Mouse (Mus musculus) forebrain, embryonic 12.5 days (tissue): Measurements from ENCODE around the gene Gm49403. TPM values are rescaled to one million over a fixed set of nuclear protein-coding genes. Genes with fewer than 3 reads are reported as not detected.
"Not testable (repeated sequence)": the region's sequence is repeated elsewhere in the genome, so short reads cannot be mapped to it uniquely, and the experiment has no call there.

Experiments used
- ATAC-seq: fragments of 200-750 bp; cut with Nextera tagmentation; 2 replicates; pipeline ENCODE4 v1.8.0; 2017; ENCODE audit warnings: moderate TSS enrichment; ENCODE audit not compliant: low FRiP score
- H3K27ac ChIP-seq: fragments of 300-500 bp; sonication (generic); 2 replicates; pipeline ENCODE4 v1.5.1; 2016; ENCODE audit warnings: mild to moderate bottlenecking
- H3K27me3 ChIP-seq: fragments of 300-500 bp; sonication (generic); 2 replicates; pipeline ENCODE4 v1.6.1; 2016; ENCODE audit warnings: mild to moderate bottlenecking
- H3K36me3 ChIP-seq: fragments of 300-500 bp; sonication (generic); replicated peaks from 2 replicates; pipeline ENCODE4 v1.6.1; 2016; ENCODE audit warnings: mild to moderate bottlenecking
- H3K4me1 ChIP-seq: fragments of 300-500 bp; sonication (generic); 2 replicates; pipeline ENCODE4 v1.6.1; 2016
- H3K4me2 ChIP-seq: fragments of 300-500 bp; sonication (generic); 2 replicates; pipeline ENCODE4 v1.6.1; 2016; ENCODE audit warnings: mild to moderate bottlenecking, moderate library complexity
- H3K4me3 ChIP-seq: fragments of 300-500 bp; sonication (generic); replicated peaks from 2 replicates; pipeline ENCODE4 v1.5.1; 2016; ENCODE audit warnings: mild to moderate bottlenecking
- H3K9ac ChIP-seq: fragments of 300-500 bp; sonication (generic); 2 replicates; pipeline ENCODE4 v1.6.1; 2016; ENCODE audit warnings: mild to moderate bottlenecking
- H3K9me3 ChIP-seq: fragments of 300-500 bp; sonication (generic); 2 replicates; pipeline ENCODE4 v1.6.1; 2016
- WGBS: fragments of 180-500 bp; shearing (Covaris S2); methylation state at CpG from one replicate; pipeline ENCODE4 v1.1.7; 2016; 5-methylcytosine and 5-hydroxymethylcytosine counted together
- polyA plus RNA-seq: library from polyadenylated mRNA; unstranded; fragments of >200 nt; fragmentation: Nextera tagmentation; extraction: Ambion mirVana; gene quantifications from 2 replicates; pipeline ENCODE4 v1.2.1, GENCODE M21; 2016

The Gm49403 gene
- not detected in 2 replicates for polyA plus RNA-seq

DNA sequence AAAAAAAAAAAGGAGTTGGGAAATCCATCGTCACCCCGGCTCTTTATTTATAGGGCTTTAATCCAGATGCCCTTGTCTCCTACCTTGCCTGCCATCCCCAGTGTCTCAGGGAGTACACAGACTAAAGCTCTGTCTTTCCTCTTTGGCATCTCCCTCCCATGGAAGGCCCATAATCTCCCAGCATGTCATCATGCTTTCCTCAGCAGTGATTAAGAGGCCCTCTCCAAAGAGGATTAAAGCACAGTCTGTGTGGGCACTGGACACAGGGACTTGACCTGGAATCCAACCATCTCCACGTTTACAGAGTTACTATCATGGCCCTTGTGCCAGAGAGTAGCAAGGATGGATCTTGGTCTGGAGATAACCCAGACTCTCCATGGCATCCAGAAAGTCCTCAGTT, at the start of gene Gm49403, which contains the start of gene Lbhd1:
Gm49403 (plus strand) TSS at position 315 of the 400 bp plus-strand sequence.
Lbhd1 (plus strand) TSS at position 117 of the 400 bp plus-strand sequence.
- WGBS, result 73% methylated on average over 3 of the region's 3 CpGs

GRCm38 (mm10) chr19:8836327-8836726, 47.4 kb upstream of the Gm49403 start:
- ATAC-seq, H3K9ac ChIP-seq, H3K27me3 ChIP-seq, H3K4me3 ChIP-seq, H3K4me2 ChIP-seq, H3K9me3 ChIP-seq: not testable (repeated sequence)
- H3K4me1 ChIP-seq, result peaks cover 36% of the 10 kb centered on the region
- peak overlapping the region; percentile 97 for H3K27ac ChIP-seq
- 98% methylated on average over 10 of the region's 10 CpGs for WGBS
- H3K36me3 ChIP-seq, result peaks cover 44% of the 10 kb centered on the region

More for the DNA sequence above, at the start of gene Gm49403, which contains the start of gene Lbhd1:
- H3K36me3 ChIP-seq, result no peaks in the 10 kb centered on the region
- no peak within 1 kb of the TSS for H3K9ac ChIP-seq
- ATAC-seq, result no peak
- no peaks in the 10 kb centered on the region for H3K27me3 ChIP-seq
- H3K4me1 ChIP-seq, result peaks cover 21% of the 10 kb centered on the region
- no peak within 1 kb of the TSS for H3K27ac ChIP-seq
- H3K4me2 ChIP-seq, result no peak within 1 kb of the TSS
- no peaks in the 10 kb centered on the region for H3K9me3 ChIP-seq
- no peak within 1 kb of the TSS for H3K4me3 ChIP-seq

GRCm38 (mm10) chr19:8837251-8837791, 46.4 kb upstream of the Gm49403 start, which contains the start of gene Bscl2:
Gene Bscl2, plus strand, starts transcription at chr19:8837467.
- Histone ChIP-seq H3K9ac (peak within 1 kb of the TSS; percentile 70), H3K36me3 (peaks cover 34% of the 10 kb centered on the region), H3K4me1 (peaks cover 36% of the 10 kb centered on the region), H3K27me3 (no peaks in the 10 kb centered on the region), H3K4me2 (peak within 1 kb of the TSS; percentile 84), H3K9me3 (no peaks in the 10 kb centered on the region), H3K4me3 (peak within 1 kb of the TSS; percentile 47), H3K27ac (peak within 1 kb of the TSS; percentile 97)
- peak; percentile 74 for ATAC-seq
- under 1% methylated on average over 38 of the region's 38 CpGs for WGBS

DNA sequence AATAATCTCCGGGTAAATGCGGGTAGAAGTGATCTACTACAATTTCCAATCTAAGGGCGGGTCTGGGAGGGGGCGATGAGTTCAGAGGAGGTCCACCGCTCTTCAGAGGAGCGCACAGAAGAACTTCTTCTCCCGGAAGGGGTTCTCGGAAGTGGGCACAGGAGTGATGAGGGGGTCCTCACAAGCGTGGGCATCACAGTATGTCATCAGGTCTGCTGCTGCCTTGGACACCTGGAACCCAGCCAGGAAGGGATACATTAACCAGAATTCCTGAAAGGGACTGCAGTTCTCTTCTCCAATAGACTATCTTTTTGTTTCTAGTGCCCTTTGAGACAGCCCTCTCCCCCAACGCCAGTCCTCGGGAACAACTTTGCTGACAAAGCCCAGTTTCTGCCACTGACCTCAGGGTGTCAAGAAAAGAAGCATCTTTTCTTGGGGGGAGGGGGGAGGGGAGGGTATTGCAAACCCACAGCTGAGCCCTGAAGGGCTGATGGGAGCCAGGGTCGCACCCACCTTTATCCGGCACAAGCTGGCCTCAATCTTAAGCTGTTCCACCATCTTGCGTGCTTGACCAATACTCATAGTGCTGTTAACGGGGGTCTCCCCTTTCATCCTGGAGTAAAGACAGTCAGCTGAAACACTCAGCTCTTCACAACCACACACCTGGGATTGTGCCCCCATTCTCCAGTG, 45.5 kb upstream of the Gm49403 start:
- peak overlapping the region; percentile 70 for H3K9ac ChIP-seq
- ATAC-seq, result peak; percentile 10; the same call in 1 of the 2 replicates
- H3K9me3 ChIP-seq, result no peaks in the 10 kb centered on the region
- H3K36me3 ChIP-seq, result peaks cover 33% of the 10 kb centered on the region
- H3K27me3 ChIP-seq, result no peaks in the 10 kb centered on the region
- peaks cover 36% of the 10 kb centered on the region for H3K4me1 ChIP-seq
- peak overlapping the region; percentile 97 for H3K27ac ChIP-seq
- peak overlapping the region; percentile 84 for H3K4me2 ChIP-seq
- peak overlapping the region; percentile 47 for H3K4me3 ChIP-seq
- 15% methylated on average over 15 of the region's 15 CpGs for WGBS

DNA sequence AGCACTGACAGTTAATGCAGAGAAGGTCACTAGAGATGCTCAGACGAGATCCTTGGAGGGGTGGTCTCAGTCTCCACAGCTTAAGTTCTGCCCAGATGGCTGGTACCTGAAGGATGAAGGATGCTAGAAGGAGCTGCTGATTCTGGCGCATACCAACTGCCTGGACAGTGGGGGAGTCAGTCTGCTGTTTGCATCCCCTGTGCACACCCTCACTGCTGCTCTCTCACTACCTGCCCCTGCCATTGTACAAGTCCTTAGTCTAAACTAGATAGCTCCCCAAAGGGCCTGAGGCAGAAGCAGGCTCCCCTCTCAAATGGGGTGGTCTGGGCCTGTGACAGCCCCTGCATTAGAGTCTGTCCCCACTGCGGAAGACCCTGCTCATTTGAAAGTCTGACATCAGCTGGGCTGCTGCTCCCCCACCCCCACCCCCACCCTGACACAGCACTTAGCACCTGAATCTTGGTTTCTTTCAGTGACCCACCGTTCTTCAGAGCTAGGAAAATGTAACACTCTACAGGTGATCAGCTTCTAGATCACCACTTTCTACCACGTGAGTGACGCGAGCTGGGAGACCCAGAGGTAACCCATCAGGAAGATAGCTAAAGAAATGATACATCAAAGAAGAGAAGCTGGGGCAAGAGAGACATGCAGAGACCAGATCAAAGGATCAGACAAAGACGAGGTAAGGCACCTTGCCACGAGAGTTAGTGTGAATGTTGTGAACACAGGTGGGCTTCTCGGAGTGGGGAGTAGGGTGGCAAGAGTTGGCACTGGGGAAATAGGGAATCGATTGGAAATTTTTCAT, 44.4 kb upstream of the Gm49403 start, which contains the start of gene Gng3:
Gng3 (minus strand) TSS at position 92 of the 805 bp plus-strand sequence.
- 33% methylated on average over 11 of the region's 11 CpGs for WGBS
- peak within 1 kb of the TSS; percentile 47 for H3K4me3 ChIP-seq
- no peaks in the 10 kb centered on the region for H3K9me3 ChIP-seq
- ATAC-seq, result peak; percentile 82
- H3K27me3 ChIP-seq, result no peaks in the 10 kb centered on the region
- H3K4me1 ChIP-seq, result peaks cover 36% of the 10 kb centered on the region
- peaks cover 22% of the 10 kb centered on the region for H3K36me3 ChIP-seq
- peak within 1 kb of the TSS; percentile 70 for H3K9ac ChIP-seq
- H3K4me2 ChIP-seq, result peak within 1 kb of the TSS; percentile 84
- peak within 1 kb of the TSS; percentile 97 for H3K27ac ChIP-seq

DNA sequence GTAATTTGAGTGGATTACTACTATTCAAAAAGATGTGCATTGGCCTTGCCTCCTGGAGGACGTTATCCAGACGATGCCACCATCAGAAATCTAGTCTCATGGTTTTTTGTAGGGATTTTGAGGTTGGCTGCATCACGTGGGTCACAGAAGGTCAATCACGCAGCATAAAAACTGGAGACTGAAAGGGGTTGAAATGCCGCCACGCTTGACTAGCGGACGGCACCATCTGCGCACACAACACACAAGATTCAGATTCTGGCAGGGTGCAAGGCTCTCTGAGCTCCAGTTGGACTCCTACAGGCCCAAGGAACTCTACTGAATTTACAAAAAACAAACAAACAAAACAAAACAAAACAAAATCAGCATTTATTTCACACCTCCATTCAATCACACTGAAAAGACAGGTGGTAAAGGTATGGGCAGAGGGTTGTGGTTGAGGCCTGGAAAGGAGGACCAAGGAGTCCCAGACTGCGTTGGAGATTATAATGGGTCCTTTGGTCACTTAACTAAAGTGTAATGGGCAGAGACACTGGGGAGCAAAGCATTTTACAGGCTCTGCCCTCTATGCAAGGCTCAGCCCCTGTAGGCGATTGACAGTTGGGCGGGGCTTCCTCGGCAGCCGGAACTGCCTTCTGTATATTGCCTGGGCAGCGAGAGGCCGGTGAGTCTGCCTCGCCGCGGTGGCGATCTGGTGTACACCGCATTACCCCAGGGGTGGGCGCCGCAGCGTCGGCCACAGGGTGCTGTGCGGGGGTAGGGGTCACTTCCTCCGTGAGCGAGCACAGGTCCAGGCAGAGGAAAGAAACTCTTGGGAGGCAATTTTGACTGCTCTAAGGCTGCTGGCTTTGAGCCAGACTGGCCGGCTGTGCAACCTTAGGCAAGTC, 43.6 kb upstream of the Gm49403 start:
- Histone ChIP-seq H3K4me2 (peak overlapping the region; percentile 84), H3K4me1 (peaks cover 36% of the 10 kb centered on the region), H3K9ac (peak overlapping the region; percentile 70), H3K27ac (peak overlapping the region; percentile 75), H3K4me3 (peak overlapping the region; percentile 47), H3K9me3 (no peaks in the 10 kb centered on the region), H3K27me3 (no peaks in the 10 kb centered on the region), H3K36me3 (peaks cover 16% of the 10 kb centered on the region)
- ATAC-seq, result peak; percentile 55
- WGBS, result 20% methylated on average over 29 of the region's 29 CpGs

DNA sequence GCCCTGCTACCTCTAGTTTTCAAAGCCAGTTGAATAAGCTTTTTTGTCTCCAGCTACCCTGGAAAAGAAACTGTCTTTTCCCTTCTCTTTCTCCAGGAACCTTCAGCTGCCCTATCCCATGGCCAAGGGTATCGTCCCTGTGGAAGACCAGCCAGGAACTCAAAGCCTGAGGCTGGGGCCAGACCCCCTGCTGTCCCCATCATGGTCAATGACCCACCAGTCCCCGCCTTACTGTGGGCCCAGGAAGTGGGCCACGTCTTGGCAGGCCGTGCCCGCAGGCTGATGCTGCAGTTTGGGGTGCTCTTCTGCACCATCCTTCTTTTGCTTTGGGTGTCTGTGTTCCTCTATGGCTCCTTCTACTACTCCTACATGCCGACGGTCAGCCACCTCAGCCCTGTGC, 42.7 kb upstream of the Gm49403 start:
- no peak for ATAC-seq
- no peak overlapping the region for H3K27ac ChIP-seq
- peak overlapping the region; percentile 47; the same call in 1 of the 2 replicates for H3K4me3 ChIP-seq
- H3K36me3 ChIP-seq, result peaks cover 18% of the 10 kb centered on the region
- WGBS, result 93% methylated on average over 7 of the region's 7 CpGs
- H3K27me3 ChIP-seq, result no peaks in the 10 kb centered on the region
- no peaks in the 10 kb centered on the region for H3K9me3 ChIP-seq
- no peak overlapping the region; the same call in 1 of the 2 replicates for H3K9ac ChIP-seq
- peaks cover 36% of the 10 kb centered on the region for H3K4me1 ChIP-seq
- peak overlapping the region; percentile 84 for H3K4me2 ChIP-seq

DNA sequence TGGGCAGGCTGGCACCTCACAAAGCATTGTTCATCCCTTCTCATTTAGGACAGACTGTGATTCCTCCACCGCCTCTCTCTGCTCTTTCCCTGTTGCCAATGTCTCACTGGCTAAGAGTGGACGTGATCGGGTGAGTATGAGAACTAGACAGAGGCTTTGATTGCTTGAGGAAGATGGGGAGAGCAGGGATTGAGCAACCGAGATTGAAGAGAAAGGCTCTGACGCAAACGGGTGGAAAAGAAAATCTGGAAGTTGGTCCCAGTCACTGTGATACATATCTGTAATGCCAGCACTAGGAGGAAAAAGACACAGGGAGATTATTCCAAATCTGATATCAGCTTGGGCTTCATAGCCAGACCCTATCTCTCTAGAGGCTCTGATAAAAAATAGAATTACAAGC, 40.8 kb upstream of the Gm49403 start:
- H3K27ac ChIP-seq, result no peak overlapping the region
- WGBS, result 89% methylated on average over 6 of the region's 6 CpGs
- H3K4me3 ChIP-seq, result no peak overlapping the region
- ATAC-seq, result no peak
- H3K27me3 ChIP-seq, result no peaks in the 10 kb centered on the region
- H3K36me3 ChIP-seq, result peaks cover 34% of the 10 kb centered on the region
- peaks cover 32% of the 10 kb centered on the region for H3K4me1 ChIP-seq
- H3K9me3 ChIP-seq, result no peaks in the 10 kb centered on the region
- no peak overlapping the region for H3K4me2 ChIP-seq
- H3K9ac ChIP-seq, result no peak overlapping the region

DNA sequence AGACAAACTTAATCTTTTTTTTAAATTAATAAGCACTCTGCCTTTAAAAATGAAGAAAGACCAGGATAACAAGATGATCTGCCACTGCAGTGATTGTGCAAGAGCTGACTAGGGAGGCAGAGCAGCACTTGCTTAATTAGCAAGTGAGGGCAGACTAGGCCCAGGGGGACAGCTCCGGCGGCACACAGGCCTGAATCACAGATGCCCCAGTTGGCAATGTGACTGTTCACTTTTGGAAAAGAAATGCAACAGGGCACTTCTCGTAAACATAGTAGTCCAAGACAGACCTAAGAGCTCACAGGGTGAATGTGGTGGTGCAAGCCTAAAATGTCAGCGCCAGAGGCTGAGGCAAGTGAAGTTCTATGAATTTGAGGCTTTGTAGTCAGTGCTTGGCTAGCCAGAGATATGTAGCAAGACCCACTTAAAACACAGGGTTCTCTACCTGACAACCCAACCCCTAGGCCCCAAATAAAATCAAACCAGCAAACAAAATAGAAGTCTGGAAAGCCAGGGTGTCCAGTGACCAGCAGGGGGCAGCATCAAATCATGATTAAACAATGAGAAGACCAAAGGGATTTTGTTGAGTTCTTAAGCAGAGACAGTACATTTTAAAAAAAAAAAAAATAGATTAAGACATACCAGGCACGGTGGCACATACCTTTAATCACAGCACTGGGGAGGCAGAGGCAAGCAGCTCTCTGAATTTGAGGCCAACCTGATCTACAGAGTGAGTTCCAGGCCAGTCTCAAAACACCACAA, 39.2 kb upstream of the Gm49403 start:
- Histone ChIP-seq H3K27me3 (no peaks in the 10 kb centered on the region), H3K36me3 (peaks cover 44% of the 10 kb centered on the region), H3K9me3 (no peaks in the 10 kb centered on the region), H3K4me2 (no peak overlapping the region), H3K4me3 (no peak overlapping the region), H3K4me1 (peaks cover 18% of the 10 kb centered on the region), H3K27ac (no peak overlapping the region), H3K9ac (no peak overlapping the region)
- ATAC-seq, result no peak
- WGBS, result 62% methylated on average over 5 of the region's 5 CpGs

- H3K9me3 ChIP-seq, result no peaks in the 10 kb centered on the region
- peaks cover 4% of the 10 kb centered on the region; the same call in 1 of the 2 replicates for H3K27me3 ChIP-seq
- no peak overlapping the region for H3K4me3 ChIP-seq
- H3K9ac ChIP-seq, result no peak overlapping the region
- H3K36me3 ChIP-seq, result peaks cover 35% of the 10 kb centered on the region
- H3K27ac ChIP-seq, result no peak overlapping the region
- 74% methylated on average over 5 of the region's 5 CpGs for WGBS
- no peaks in the 10 kb centered on the region for H3K4me1 ChIP-seq
- ATAC-seq, result no peak
- no peak overlapping the region for H3K4me2 ChIP-seq
Measured at GRCm38 (mm10) chr19:8848356-8848755, 35.4 kb upstream of the Gm49403 start.

DNA sequence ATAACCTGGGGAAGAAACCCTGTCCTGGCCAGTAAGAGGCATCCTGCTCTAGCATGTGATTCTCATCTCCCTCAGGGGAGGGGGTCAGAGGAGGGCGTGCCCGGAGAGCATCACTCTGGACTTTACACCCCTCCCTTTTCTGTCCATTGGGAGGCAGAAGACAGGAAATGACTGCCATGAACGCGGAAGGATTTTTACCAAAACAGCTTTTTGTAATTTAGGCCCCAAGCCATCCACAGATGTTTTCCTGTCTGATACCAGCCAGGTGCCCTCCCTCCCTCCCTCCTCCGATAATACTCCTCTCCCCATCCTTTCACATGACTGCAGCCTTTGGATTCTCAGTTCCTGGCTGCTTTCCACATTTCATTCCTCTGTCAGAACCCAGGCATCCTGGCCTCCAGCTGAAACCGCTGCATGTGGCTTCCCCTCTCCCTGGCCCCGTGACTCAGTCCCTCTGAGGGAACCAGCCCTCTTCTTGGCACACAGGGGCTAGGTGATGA, 33.3 kb upstream of the Gm49403 start, which contains the start of gene Lrrn4cl:
Lrrn4cl (plus strand) TSS at position 367 of the 500 bp plus-strand sequence.
- peaks cover 4% of the 10 kb centered on the region; the same call in 1 of the 2 replicates for H3K27me3 ChIP-seq
- H3K27ac ChIP-seq, result no peak within 1 kb of the TSS
- WGBS, result 40% methylated on average over 7 of the region's 7 CpGs
- peak within 1 kb of the TSS; percentile 7; the same call in 1 of the 2 replicates for H3K9ac ChIP-seq
- H3K36me3 ChIP-seq, result peaks cover 35% of the 10 kb centered on the region
- no peaks in the 10 kb centered on the region for H3K4me1 ChIP-seq
- H3K4me3 ChIP-seq, result no peak within 1 kb of the TSS
- no peak for ATAC-seq
- H3K4me2 ChIP-seq, result no peak within 1 kb of the TSS
- no peaks in the 10 kb centered on the region for H3K9me3 ChIP-seq
